Mouse (Mus musculus) adrenal gland, postnatal 14 days (tissue): ENCODE measurements at regions not wholly inside any gene's neighbourhood (a gene's known extent, or its start where the extent isn't known, plus 50 kb on each side); places are given as distances from the start of the nearest gene placed in this dataset.

Experiments
- DNase-seq: peaks from one replicate; pipeline ENCODE4 v3.0.0; 2021; ENCODE audit warnings: mixed read lengths

GRCm38 (mm10) chr15:41154551-41155151 is 1020.5 kb downstream of the 9330182O14Rik start:
- DNase-seq: no peak

GRCm38 (mm10) chr15:41155169-41155638 is 1021.0 kb downstream of the 9330182O14Rik start:
- peak; percentile 32 for DNase-seq

- no peak for DNase-seq
Observed at GRCm38 (mm10) chr15:41157802-41158201, 1023.6 kb downstream of the 9330182O14Rik start.

- no peak for DNase-seq
Observed at GRCm38 (mm10) chr15:41162268-41162667, 1028.1 kb downstream of the 9330182O14Rik start.

- peak; percentile 56 for DNase-seq
Observed at GRCm38 (mm10) chr15:41162793-41163192, 1028.6 kb downstream of the 9330182O14Rik start.

- peak; percentile 17 for DNase-seq
Observed at GRCm38 (mm10) chr15:41163643-41164358, 1029.6 kb downstream of the 9330182O14Rik start.

GRCm38 (mm10) chr15:41165534-41165933 is 1031.4 kb downstream of the 9330182O14Rik start:
- no peak for DNase-seq

- no peak for DNase-seq
Observed at GRCm38 (mm10) chr15:41190792-41191191, 1056.6 kb downstream of the 9330182O14Rik start.

GRCm38 (mm10) chr15:41193240-41193639 is 1059.1 kb downstream of the 9330182O14Rik start:
- DNase-seq: peak; percentile 78

GRCm38 (mm10) chr15:41223801-41224200 is 1089.6 kb downstream of the 9330182O14Rik start:
- no peak for DNase-seq

- DNase-seq: peak; percentile 32
Observed at GRCm38 (mm10) chr15:41232406-41233060, 1098.4 kb downstream of the 9330182O14Rik start.
